Mouse (Mus musculus) C2C12 (cell line): ENCODE results near the gene Tmco5. TPM values are rescaled to one million over a fixed set of nuclear protein-coding genes. Genes with fewer than 3 reads are reported as not detected.

Experiments used
- H3K27me3 ChIP-seq: one replicate; pipeline ENCODE4 v1.6.1; 2011; ENCODE audit not compliant: control insufficient read depth, insufficient read depth, insufficient read length
- H3K36me3 ChIP-seq: one replicate; pipeline ENCODE4 v1.6.1; 2011; ENCODE audit not compliant: control insufficient read depth, insufficient read depth
- H3K4me3 ChIP-seq: one replicate; pipeline ENCODE4 v1.5.1; 2011; ENCODE audit warnings: mild to moderate bottlenecking, control low read depth; ENCODE audit not compliant: poor library complexity, insufficient read depth, severe bottlenecking
- H3K79me2 ChIP-seq: one replicate; pipeline ENCODE4 v1.6.1; 2011; ENCODE audit not compliant: control insufficient read depth, insufficient read depth
- H3K79me3 ChIP-seq: one replicate; pipeline ENCODE4 v1.6.1; 2011; ENCODE audit warnings: low read depth, control low read depth
- H3ac ChIP-seq: one replicate; pipeline ENCODE3; 2011; ENCODE audit warnings: low read depth; ENCODE audit not compliant: control insufficient read depth, insufficient read length
- CEBPB ChIP-seq: IDR thresholded peaks from one replicate; pipeline ENCODE4 v1.6.1; 2011; ENCODE audit warnings: low read depth, mild to moderate bottlenecking, control low read depth, moderate library complexity
- CTCF ChIP-seq: IDR thresholded peaks from one replicate; pipeline ENCODE4 v1.5.1; 2011; ENCODE audit not compliant: control insufficient read depth, insufficient read depth, insufficient read length
- FOSL1 ChIP-seq: IDR thresholded peaks from one replicate; pipeline ENCODE4 v1.8.0; 2011; ENCODE audit warnings: mild to moderate bottlenecking, low read length; ENCODE audit not compliant: poor library complexity, insufficient read depth, severe bottlenecking
- MAX ChIP-seq: IDR thresholded peaks from one replicate; pipeline ENCODE4 v1.6.1; 2011; ENCODE audit warnings: mild to moderate bottlenecking, control low read depth
- MYOD1 ChIP-seq: IDR thresholded peaks from one replicate; pipeline ENCODE4 v1.6.1; 2011; ENCODE audit warnings: low read depth; ENCODE audit not compliant: control insufficient read depth, insufficient read length
- MYOG ChIP-seq: IDR thresholded peaks from one replicate; pipeline ENCODE4 v1.6.1; 2011; ENCODE audit not compliant: control insufficient read depth, insufficient read length; ENCODE audit errors: extremely low read depth
- USF1 ChIP-seq: IDR thresholded peaks from one replicate; pipeline ENCODE4 v1.6.1; 2011; ENCODE audit warnings: low read depth, mild to moderate bottlenecking, control low read depth, moderate library complexity
- polyA plus RNA-seq: library from polyadenylated mRNA; unstranded; fragments of >200 nt; fragmentation: generic; extraction: Trizol; gene quantifications from one replicate; pipeline ENCODE4 v1.2.1, GENCODE M21; 2012; ENCODE audit warnings: missing spikeins

Gene Tmco5
- polyA plus RNA-seq, 1 experiment: not detected

GRCm38 (mm10) chr2:116899615-116900272 lies 21.3 kb downstream of the Tmco5 start:
- TF ChIP-seq CEBPB: peak; percentile 80
- no peak for TF ChIP-seq MAX
- peak; percentile 48 for TF ChIP-seq CTCF
- no peak for TF ChIP-seq USF1
- Histone ChIP-seq H3K4me3 (no peak overlapping the region), H3K27me3 (no peaks in the 10 kb centered on the region)

GRCm38 (mm10) chr2:116900273-116900843 lies 21.9 kb downstream of the Tmco5 start:
- TF ChIP-seq CEBPB: no peak
- no peak for TF ChIP-seq CTCF
- no peak for TF ChIP-seq MYOD1
- no peak for TF ChIP-seq MYOG
- TF ChIP-seq USF1: no peak
- no peak for TF ChIP-seq MAX
- no peak for TF ChIP-seq FOSL1
- Histone ChIP-seq H3K27me3 (no peaks in the 10 kb centered on the region), H3K4me3 (no peak overlapping the region)

More at GRCm38 (mm10) chr2:116899615-116900272, 21.3 kb downstream of the Tmco5 start:
- Histone ChIP-seq H3K79me2 (no peaks in the 10 kb centered on the region), H3K36me3 (no peaks in the 10 kb centered on the region), H3ac (peak overlapping the region; percentile 37), H3K79me3 (no peaks in the 10 kb centered on the region)

GRCm38 (mm10) chr2:116908268-116908667 lies 29.8 kb downstream of the Tmco5 start:
- no peaks in the 10 kb centered on the region for H3K36me3 ChIP-seq
- H3K79me2 ChIP-seq: no peaks in the 10 kb centered on the region
- no peaks in the 10 kb centered on the region for H3K79me3 ChIP-seq
- H3K4me3 ChIP-seq: no peak overlapping the region
- TF ChIP-seq FOSL1: no peak
- TF ChIP-seq MYOD1: no peak
- TF ChIP-seq CEBPB: no peak
- no peak for TF ChIP-seq CTCF
- no peak for TF ChIP-seq MAX
- H3ac ChIP-seq: no peak overlapping the region
- H3K27me3 ChIP-seq: no peaks in the 10 kb centered on the region

More at GRCm38 (mm10) chr2:116900273-116900843, 21.9 kb downstream of the Tmco5 start:
- Histone ChIP-seq H3K36me3 (no peaks in the 10 kb centered on the region), H3ac (peak overlapping the region; percentile 6), H3K79me2 (no peaks in the 10 kb centered on the region), H3K79me3 (no peaks in the 10 kb centered on the region)

GRCm38 (mm10) chr2:116912334-116913070 lies 34.0 kb downstream of the Tmco5 start:
- Histone ChIP-seq H3K36me3 (no peaks in the 10 kb centered on the region), H3K27me3 (no peaks in the 10 kb centered on the region), H3K4me3 (no peak overlapping the region), H3K79me3 (no peaks in the 10 kb centered on the region), H3K79me2 (no peaks in the 10 kb centered on the region), H3ac (no peak overlapping the region)
- TF ChIP-seq MAX (no peak), MYOG (no peak), USF1 (no peak), CEBPB (no peak), MYOD1 (no peak), FOSL1 (no peak), CTCF (no peak)

GRCm38 (mm10) chr2:116913677-116914405 lies 35.4 kb downstream of the Tmco5 start:
- peak; percentile 19 for TF ChIP-seq MAX
- no peak for TF ChIP-seq CEBPB
- TF ChIP-seq CTCF: no peak
- no peak for TF ChIP-seq FOSL1
- no peaks in the 10 kb centered on the region for H3K79me2 ChIP-seq

GRCm38 (mm10) chr2:116914636-116915035 lies 36.1 kb downstream of the Tmco5 start:
- no peaks in the 10 kb centered on the region for H3K27me3 ChIP-seq
- no peak overlapping the region for H3ac ChIP-seq
- H3K79me3 ChIP-seq: no peaks in the 10 kb centered on the region
- H3K4me3 ChIP-seq: no peak overlapping the region
- no peaks in the 10 kb centered on the region for H3K79me2 ChIP-seq
- no peaks in the 10 kb centered on the region for H3K36me3 ChIP-seq
- TF ChIP-seq CEBPB (no peak), CTCF (no peak), MYOD1 (no peak), FOSL1 (no peak), MAX (no peak), MYOG (no peak), USF1 (no peak)

More at GRCm38 (mm10) chr2:116913677-116914405, 35.4 kb downstream of the Tmco5 start:
- no peak overlapping the region for H3K4me3 ChIP-seq
- H3K36me3 ChIP-seq: no peaks in the 10 kb centered on the region
- H3K27me3 ChIP-seq: no peaks in the 10 kb centered on the region
- H3K79me3 ChIP-seq: no peaks in the 10 kb centered on the region
- H3ac ChIP-seq: no peak overlapping the region
